Mouse (Mus musculus) G1E-ER4 (cell line): Measurements from ENCODE around the gene 1700001K19Rik. TPM values are rescaled to one million over a fixed set of nuclear protein-coding genes. Genes with fewer than 3 reads are reported as not detected.

Source experiments
- GATA1 ChIP-seq: IDR thresholded peaks from one replicate; pipeline ENCODE4 v1.8.0; 2012; ENCODE audit warnings: low read length, inconsistent platforms
- polyA plus RNA-seq: library from polyadenylated mRNA; stranded (reverse); fragments of >175 nt; gene quantifications from 2 replicates; pipeline ENCODE4 v1.2.3, GENCODE M21; 2012

Gene 1700001K19Rik
- polyA plus RNA-seq, 1 experiment, result not detected

DNA sequence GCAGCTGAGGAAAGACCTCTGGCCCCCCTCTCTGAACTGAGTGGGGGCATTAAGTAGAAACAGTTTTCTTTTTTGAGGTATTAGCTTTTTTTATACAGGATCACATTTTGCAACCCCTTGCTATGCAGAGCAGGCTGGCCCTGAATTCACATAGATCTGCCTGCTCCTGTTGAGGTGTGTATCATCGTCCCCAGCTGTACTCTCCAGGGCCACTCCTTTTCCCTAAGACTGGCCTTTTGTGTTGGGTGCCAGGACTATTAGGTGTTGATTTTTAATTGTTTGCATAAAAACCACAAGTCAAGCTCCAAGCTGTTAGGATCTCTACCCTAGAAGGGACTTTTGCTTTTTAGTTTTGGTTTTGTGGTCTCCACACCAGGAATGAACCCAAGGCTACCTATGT, 15.7 kb upstream of the 1700001K19Rik start:
- TF ChIP-seq GATA1, result no peak

DNA sequence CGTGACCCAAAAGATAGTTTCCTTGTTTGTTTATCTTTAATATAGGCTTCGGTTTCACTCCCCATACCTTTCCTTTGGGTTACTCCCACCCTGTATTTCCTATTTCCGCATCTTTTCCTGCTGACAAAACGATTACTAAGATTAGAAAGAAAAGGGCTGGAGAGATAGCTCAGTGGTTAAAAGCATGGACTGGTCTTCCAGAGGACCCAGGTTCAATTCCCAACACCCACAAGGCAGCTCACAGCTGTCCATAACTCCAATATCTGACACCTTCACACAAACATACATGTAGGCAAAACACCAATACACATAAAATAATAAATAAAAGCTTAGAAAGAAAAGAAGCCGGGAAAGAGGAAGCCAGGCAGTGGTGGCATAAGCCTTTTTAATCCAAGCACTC, 15.0 kb upstream of the 1700001K19Rik start:
- TF ChIP-seq GATA1, result no peak

DNA sequence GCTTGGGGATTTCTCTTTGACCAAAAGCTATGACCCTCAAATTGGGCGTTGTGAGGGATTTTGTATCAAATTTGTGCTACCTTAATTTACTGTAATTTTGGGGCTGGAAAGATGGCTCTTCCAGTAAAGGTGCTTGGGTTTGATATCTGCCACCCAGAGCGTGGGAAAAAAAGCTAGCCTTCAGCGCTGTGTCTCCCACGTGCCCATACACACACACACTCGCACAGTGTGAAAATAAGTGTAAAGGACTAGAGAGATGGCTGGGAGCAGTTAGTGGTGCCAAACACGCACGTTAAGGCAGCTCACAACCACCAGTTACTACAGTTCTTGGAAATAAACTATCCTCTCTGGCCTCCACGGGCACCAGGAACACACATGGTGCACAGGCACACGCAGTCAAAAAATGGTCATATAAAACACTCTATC, 14.6 kb upstream of the 1700001K19Rik start:
- no peak for TF ChIP-seq GATA1

DNA sequence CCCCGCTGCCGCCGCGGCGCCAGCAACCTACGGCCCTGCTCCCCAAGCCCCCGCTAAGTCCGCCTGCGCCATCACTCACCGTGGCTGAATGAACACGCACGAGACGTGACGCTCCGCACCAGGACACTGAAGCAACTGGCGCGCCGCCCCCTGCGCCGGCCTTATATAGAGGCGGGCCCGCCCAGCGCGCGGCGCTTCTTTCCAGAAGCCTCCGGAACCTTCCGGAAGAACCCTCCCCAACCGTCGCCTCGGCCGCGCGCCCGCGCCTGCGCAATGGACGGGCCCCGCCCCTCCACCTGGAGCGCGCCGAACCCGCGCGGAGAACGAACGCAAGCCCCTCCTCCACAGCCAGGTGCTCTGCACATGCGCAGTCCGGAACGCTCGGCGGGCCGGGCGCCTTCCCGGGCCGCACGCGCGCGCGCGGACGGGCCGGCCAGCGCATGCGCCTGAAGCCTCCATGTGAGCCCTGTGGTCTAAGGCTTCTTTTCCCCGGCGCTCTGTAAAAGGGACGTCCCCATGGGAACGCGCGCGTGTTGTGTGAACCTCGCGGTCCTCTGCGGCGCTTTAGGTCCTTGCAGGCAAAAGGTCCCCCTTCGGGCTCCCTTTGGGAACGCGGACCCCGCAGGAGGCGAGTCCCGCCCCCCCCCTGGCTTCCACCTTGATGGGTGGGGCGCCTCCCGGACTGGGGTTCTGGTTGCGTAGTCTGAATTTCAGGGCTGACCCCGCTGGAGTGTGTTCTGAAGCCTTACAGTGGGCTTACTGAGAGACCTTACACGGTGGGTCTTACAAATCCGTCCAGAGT, 14.0 kb upstream of the 1700001K19Rik start:
- no peak for TF ChIP-seq GATA1

DNA sequence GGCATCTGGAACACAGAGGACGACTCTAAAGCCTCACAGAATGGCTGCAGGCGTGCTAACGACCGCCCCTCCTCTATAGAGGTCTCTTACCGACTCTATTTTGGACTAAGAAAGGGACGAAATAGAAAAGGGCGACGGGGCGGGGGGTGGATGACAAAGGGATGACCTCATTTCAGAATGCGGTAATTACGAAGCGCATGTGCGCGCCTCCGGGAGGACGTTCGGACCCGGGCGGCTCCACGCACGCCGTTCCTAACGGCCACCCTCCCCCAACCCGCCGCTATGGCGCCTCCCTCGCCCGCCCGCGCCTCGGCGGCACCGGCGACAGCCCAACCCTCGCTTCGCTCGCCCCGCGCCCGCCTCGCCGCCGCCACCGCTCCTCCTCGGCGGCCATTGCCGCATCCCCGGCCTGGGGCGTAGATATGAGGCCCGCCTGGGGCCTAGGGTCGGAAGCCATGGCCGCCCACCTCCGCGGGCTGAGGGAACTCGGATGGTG, 13.3 kb upstream of the 1700001K19Rik start:
- no peak for TF ChIP-seq GATA1

DNA sequence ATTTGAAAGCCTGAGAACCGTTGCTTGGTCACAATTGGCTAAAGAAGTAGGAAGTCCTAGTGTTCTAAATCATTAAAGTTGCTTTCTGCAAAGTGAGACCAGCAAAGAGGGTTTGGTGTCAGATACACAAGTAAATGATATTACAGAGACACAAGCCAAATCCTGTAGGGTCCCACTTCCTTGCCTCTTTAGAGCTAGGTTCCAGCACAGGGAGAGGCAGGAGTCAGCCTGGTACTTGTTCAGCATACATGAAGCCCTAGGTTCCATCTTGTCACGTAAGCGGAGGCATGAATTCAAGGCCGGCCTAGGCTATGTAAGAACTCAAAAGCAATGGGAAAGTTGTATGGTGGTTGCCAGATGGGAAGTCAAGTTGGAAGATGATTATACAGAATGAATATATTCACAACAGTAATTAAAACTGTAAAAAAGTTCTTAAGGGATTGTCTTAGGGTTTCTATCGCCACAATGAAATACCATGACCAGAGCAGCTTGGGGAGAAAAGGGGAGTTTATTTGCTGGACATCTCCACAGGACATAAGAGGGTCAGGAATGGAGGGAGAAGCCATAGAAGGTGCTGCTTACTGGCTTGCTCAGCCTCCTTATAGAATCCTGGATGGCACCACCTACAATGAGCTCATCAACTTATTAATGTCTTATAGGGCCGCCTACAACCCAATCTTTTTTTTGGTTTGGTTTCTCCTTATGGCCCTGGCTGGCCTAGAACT, 7.7 kb upstream of the 1700001K19Rik start:
- TF ChIP-seq GATA1, result no peak

DNA sequence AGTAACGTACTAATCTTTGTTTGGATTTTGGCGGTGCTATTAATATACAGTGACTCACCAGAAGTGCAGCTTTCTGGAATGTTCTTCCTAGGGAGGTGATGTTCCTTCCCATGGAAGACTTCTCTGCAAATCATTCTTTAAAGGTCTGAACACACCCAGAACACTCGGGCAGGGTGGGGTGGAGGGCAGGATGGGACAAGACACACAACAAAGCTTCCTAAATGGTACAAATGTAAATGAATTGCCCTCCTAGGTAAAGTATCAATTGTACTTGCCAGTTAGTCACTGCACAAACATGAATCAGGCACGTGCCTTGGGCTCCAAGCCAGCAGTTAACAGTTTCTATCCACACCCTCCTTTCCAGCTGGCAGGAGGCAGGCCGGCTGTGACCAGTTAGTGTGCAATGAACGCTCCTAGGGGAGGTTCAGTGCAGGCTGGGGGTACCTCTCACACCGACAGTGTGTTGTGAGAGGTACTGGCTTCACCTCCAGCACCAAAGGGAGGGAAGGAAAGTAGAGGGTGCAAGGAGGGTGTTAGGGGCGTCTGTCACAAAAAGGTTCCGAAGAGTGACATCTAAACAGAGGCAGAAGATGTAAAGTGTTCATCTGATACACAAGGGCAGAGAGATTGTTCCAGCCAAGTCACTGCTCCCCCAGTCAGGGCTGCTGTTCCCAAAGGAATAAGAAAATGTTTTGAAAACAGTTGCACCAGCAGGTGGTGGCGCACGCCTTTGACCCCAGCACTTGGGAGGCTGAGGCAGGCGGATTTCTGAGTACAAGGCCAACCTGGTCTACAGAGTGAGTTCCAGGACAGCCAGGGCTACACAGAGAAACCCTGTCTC, 5.7 kb upstream of the 1700001K19Rik start:
- no peak for TF ChIP-seq GATA1

DNA sequence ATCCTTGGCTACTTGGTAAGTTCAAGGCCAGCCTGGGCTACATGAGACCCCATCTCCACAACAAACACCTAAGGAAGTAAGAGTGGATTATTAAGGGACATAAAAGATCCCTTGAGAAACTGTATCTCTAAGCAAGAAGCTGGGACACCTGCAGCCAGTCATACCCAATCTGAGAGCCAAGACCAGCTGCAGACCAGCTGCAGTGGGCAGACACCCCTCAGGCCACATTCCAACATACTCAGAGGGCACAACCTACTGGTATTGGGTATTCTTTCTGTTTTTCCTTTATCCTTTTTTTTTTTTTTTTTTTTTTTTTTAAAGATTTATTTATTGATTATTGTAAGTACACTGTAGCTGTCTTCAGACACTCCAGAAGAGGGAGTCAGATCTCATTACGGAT, 1.2 kb upstream of the 1700001K19Rik start:
- no peak for TF ChIP-seq GATA1

DNA sequence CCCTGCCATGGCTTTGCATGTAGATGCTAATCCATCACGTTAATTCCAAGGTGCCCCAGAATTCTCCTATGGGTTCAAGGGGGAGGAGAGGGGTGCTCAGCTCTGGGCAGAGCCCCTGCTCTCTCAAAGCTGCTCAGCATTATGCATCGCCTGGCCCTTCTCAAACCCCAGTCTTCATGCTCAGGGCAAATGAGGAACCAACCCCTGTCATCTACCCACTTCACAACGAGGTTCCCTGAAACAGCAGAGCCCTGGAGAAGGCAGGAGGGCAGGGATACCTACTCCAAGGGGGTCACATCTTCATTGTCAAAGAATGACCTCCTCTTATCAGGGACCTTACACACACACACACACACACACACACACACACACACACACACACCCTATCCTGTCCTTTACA, 541 bp downstream of the 1700001K19Rik start:
- TF ChIP-seq GATA1, result no peak

DNA sequence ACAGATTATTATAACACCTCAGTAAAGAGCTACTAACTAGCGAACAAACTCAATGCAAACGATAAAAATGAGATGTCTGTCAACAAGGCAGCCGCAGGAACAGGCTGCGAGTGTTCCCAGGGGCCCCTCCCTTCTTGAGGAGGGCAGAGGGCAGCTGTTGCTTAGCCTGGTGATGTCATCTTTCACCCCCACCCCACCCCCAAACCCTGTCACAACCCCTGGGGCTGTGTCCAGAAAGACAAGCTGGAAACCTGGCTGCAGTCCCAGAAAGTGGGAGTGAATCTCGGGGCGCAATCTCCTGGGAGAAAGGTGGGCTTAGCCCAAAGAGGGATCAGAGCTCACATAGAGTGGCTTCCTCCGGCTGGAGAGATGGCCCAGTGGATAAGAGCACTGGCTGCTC, 1.2 kb downstream of the 1700001K19Rik start:
- TF ChIP-seq GATA1, result no peak

DNA sequence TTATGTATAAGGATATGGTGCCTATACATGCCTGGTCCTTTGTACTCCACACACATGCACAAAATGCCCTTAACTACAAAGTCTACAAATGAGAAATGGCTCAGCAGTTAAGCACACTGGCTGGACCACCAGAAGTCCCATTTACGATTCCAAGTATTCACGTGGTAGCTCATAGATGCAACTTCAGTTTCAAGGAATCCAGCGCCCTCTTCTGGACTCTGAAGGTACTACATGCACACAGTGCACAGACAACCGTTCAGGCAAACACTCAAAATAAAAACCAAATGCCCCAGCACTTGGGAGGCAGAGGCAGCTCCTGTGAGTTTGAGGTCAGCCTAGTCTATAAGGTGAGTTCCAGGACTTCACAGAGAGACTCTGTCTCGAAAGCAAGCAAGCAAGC, 8.2 kb downstream of the 1700001K19Rik start:
- no peak for TF ChIP-seq GATA1

DNA sequence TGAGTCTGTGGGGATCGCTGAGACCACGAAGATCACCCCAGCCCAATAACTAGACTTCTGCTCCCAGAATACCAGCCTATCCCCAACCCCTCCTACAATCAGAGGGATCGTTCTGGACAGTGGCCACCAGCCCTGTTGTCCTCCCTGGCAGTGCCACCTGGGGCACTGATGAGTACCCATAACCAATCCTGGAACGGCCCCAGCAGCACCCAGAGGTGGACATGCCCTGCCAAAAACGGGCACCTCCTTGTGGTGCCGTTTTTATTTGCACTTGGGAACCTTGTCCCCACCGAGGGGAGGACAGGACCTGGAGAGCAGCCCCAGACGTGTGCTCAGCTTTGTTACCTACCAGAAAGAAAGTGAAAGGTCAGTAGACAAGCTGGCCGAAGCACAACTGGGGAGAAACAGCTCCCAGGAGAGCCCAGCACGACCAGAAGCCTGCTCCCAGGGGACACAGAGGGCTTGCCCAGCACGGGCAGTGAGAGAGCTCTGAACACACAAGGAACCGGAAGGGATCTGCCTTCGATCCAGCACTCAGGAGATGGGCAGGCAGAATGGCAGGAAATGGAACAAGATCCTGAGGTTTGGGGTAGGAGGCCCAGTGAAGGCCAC, 14.8 kb downstream of the 1700001K19Rik start:
- TF ChIP-seq GATA1, result no peak

DNA sequence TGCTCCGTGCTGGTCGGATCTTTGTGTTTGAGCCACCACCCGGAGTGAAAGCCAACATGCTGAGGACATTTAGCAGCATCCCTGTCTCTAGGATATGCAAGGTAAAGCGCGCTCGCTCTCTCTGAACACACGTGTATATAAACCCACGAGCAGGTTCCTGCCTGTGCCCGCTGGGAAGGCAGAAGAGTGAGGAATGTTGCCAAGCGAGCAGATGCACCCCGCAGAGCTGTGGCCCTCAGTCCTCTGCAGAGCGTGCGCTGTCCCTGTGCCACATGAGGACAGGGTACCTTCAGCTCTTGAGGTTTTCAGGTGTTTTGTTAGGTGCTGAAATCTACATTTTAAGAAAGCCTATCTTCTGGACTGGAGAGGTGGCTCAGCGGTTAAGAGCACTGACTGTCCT, 20.7 kb downstream of the 1700001K19Rik start:
- TF ChIP-seq GATA1, result no peak

DNA sequence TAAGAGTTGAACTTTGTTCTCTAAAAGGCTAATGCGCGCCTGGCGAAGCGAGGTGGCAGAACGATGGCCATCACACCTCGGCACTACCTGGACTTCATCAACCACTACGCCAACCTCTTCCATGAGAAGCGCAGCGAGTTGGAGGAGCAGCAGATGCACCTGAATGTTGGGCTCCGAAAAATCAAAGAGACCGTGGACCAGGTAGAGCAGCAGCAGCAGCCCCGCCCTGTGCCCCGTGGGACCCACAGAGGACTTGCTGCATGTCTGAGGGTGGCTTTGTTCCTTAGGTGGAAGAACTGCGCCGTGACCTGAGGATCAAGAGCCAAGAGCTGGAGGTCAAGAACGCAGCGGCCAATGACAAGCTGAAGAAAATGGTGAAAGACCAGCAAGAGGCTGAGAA, 31.0 kb downstream of the 1700001K19Rik start:
- TF ChIP-seq GATA1, result no peak

DNA sequence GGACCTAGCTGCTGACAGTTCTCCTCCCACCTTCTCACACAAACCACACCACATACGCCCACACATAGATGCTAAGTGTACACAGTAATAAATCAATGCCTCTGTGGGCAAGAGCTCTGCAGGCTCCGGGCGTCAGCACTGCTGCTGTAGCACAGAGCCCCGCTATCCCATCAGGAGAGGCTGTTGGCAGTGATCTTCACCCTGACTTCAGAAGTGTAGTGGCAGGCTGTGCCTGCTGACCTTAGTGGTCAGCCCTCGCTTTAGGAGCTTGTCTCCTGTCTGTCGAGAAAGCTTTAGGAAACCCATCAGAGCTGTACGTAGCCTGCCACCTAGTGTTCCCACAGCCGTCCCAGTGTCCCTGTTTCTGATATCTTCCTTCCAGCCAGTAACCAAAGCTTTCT, 32.2 kb downstream of the 1700001K19Rik start:
- no peak for TF ChIP-seq GATA1
